Mouse (Mus musculus): ENCODE data around the gene Hspa1b. TPM values are rescaled to one million over a fixed set of nuclear protein-coding genes. Genes with fewer than 3 reads are reported as not detected.
"Not testable (repeated sequence)": the region's sequence is repeated elsewhere in the genome, so short reads cannot be mapped to it uniquely, and the experiment has no call there.

Gene Hspa1b
- polyA plus RNA-seq, 1 experiment = 17.1 TPM

GRCm38 (mm10) chr17:34950514-34951455 lies 8.3 kb downstream of the Hspa1b start:
- H3K36me3 ChIP-seq (ENCODE audit: control insufficient read depth, insufficient read depth, low read length) = peaks cover 6% of the 10 kb centered on the region

GRCm38 (mm10) chr17:34949553-34949969 lies 9.5 kb downstream of the Hspa1b start:
- Histone ChIP-seq H3K4me3 (ENCODE audit: low read depth, low read length) (no peak overlapping the region), H3K27me3 (ENCODE audit: control insufficient read depth, insufficient read depth, low read length) (no peaks in the 10 kb centered on the region), H3K36me3 (ENCODE audit: control insufficient read depth, insufficient read depth, low read length) (peaks cover 6% of the 10 kb centered on the region), H3K4me1 (ENCODE audit: control insufficient read depth, insufficient read depth, insufficient read length, low read length) (peaks cover 17% of the 10 kb centered on the region; the same call in 1 of the 2 replicates), H3K27ac (ENCODE audit: insufficient read depth, low read depth, low read length) (peak overlapping the region; percentile 92)
- TF ChIP-seq POLR2A (IDR thresholded peaks at IDR 0.05; ENCODE audit: low read depth, low read length) (no peak), CTCF (IDR thresholded peaks at IDR 0.05; ENCODE audit: extremely low read depth, insufficient read length, insufficient replicate concordance, low read depth, low read length) (no peak)
- 55% methylated on average over 4 of the region's 4 CpGs for WGBS

More at GRCm38 (mm10) chr17:34950514-34951455, 8.3 kb downstream of the Hspa1b start:
- Histone ChIP-seq H3K4me1 (ENCODE audit: control insufficient read depth, insufficient read depth, insufficient read length, low read length) (peaks cover 13% of the 10 kb centered on the region; the same call in 1 of the 2 replicates), H3K4me3 (ENCODE audit: low read depth, low read length) (no peak overlapping the region; the same call in 1 of the 2 replicates), H3K27ac (ENCODE audit: insufficient read depth, low read depth, low read length) (peak overlapping the region; percentile 92), H3K27me3 (ENCODE audit: control insufficient read depth, insufficient read depth, low read length) (no peaks in the 10 kb centered on the region)
- WGBS = 12% methylated on average over 10 of the region's 10 CpGs
- TF ChIP-seq POLR2A (IDR thresholded peaks at IDR 0.05; ENCODE audit: low read depth, low read length) (no peak), CTCF (IDR thresholded peaks at IDR 0.05; ENCODE audit: extremely low read depth, insufficient read length, insufficient replicate concordance, low read depth, low read length) (no peak)

- not testable (repeated sequence) for H3K27me3 ChIP-seq (ENCODE audit: control insufficient read depth, insufficient read depth, low read length); H3K36me3 ChIP-seq (ENCODE audit: control insufficient read depth, insufficient read depth, low read length); H3K4me3 ChIP-seq (ENCODE audit: low read depth, low read length)
- WGBS = 49% methylated on average over 9 of the region's 9 CpGs
- Histone ChIP-seq H3K27ac (ENCODE audit: insufficient read depth, low read depth, low read length) (peak overlapping the region; percentile 92), H3K4me1 (ENCODE audit: control insufficient read depth, insufficient read depth, insufficient read length, low read length) (peaks cover 20% of the 10 kb centered on the region; the same call in 1 of the 2 replicates)
Observed at GRCm38 (mm10) chr17:34948721-34949552, 10.1 kb downstream of the Hspa1b start.

GRCm38 (mm10) chr17:34947606-34948005 lies 11.4 kb downstream of the Hspa1b start:
- no peak overlapping the region for H3K27ac ChIP-seq (ENCODE audit: insufficient read depth, low read depth, low read length)
- TF ChIP-seq POLR2A (IDR thresholded peaks at IDR 0.05; ENCODE audit: low read depth, low read length) (no peak), CTCF (IDR thresholded peaks at IDR 0.05; ENCODE audit: extremely low read depth, insufficient read length, insufficient replicate concordance, low read depth, low read length) (peak; percentile 42; the same call in 1 of the 2 replicates)
- H3K4me1 ChIP-seq (ENCODE audit: control insufficient read depth, insufficient read depth, insufficient read length, low read length) = peaks cover 24% of the 10 kb centered on the region
- H3K4me3 ChIP-seq (ENCODE audit: low read depth, low read length) = no peak overlapping the region
- no peaks in the 10 kb centered on the region for H3K27me3 ChIP-seq (ENCODE audit: control insufficient read depth, insufficient read depth, low read length)
- H3K36me3 ChIP-seq (ENCODE audit: control insufficient read depth, insufficient read depth, low read length) = peaks cover 6% of the 10 kb centered on the region
- 15% methylated on average over 8 of the region's 8 CpGs for WGBS

DNA sequence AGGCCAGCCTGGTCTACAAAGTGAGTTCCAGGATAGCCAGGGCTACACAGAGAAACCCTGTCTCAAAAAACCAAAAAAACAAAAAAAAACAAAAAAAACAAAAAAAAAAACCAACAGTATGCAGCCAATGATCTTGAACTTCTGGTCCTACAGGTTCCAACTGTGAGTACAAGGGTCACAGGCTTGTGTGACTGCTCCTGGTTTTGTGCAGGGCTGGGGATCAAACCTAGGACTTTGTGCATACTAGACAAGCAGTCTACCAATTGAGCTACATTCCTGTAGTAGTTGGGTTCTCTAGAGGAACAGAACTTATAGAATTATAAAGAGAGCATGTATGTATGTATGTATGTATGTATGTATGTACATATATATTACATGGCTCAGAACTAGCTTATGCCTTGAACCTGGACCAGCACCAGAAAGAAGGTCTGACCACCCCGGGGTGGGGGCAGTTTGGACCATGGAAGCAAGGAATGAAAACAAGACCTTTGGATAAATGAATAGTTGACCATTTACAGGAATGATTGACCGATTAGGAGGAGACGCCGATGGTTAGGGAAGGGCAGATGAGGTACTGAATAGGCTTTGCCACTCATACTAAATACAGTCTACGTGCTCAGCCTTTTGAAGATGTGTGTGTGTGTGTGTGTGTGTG lies 12.4 kb downstream of the Hspa1b start:
- Histone ChIP-seq H3K27ac (ENCODE audit: insufficient read depth, low read depth, low read length) (no peak overlapping the region), H3K27me3 (ENCODE audit: control insufficient read depth, insufficient read depth, low read length) (no peaks in the 10 kb centered on the region), H3K4me3 (ENCODE audit: low read depth, low read length) (no peak overlapping the region), H3K36me3 (ENCODE audit: control insufficient read depth, insufficient read depth, low read length) (peaks cover 6% of the 10 kb centered on the region), H3K4me1 (ENCODE audit: control insufficient read depth, insufficient read depth, insufficient read length, low read length) (peaks cover 27% of the 10 kb centered on the region)
- TF ChIP-seq CTCF (IDR thresholded peaks at IDR 0.05; ENCODE audit: extremely low read depth, insufficient read length, insufficient replicate concordance, low read depth, low read length) = no peak
- no peak for TF ChIP-seq POLR2A (IDR thresholded peaks at IDR 0.05; ENCODE audit: low read depth, low read length)
- WGBS = 79% methylated on average over 5 of the region's 5 CpGs

- H3K27ac ChIP-seq (ENCODE audit: insufficient read depth, low read depth, low read length) = peak overlapping the region; percentile 44
- H3K36me3 ChIP-seq (ENCODE audit: control insufficient read depth, insufficient read depth, low read length) = 0 out of 2 replicates have a peak, but pooled peaks cover 1% of the 10 kb centered on the region
- no peaks in the 10 kb centered on the region for H3K27me3 ChIP-seq (ENCODE audit: control insufficient read depth, insufficient read depth, low read length)
- no peak overlapping the region for H3K4me3 ChIP-seq (ENCODE audit: low read depth, low read length)
- peaks cover 27% of the 10 kb centered on the region for H3K4me1 ChIP-seq (ENCODE audit: control insufficient read depth, insufficient read depth, insufficient read length, low read length)
- no peak for TF ChIP-seq POLR2A (IDR thresholded peaks at IDR 0.05; ENCODE audit: low read depth, low read length)
Observed at GRCm38 (mm10) chr17:34944362-34944761, 14.7 kb downstream of the Hspa1b start.

Measured in small intestine, adult 2 months (tissue).